Mouse (Mus musculus): ENCODE measurements around the gene Gm960.

GRCm38 (mm10) chr19:4713886-4714285, 15.4 kb upstream of the Gm960 start:
- TF ChIP-seq CTCF (IDR thresholded peaks at IDR 0.05; ENCODE audit: control insufficient read depth, insufficient read depth, insufficient replicate concordance, low read depth, low read length) (no peak), POLR2A (IDR thresholded peaks at IDR 0.05; ENCODE audit: control insufficient read depth, low read depth, low read length) (no peak)
